Mouse (Mus musculus): Measurements from ENCODE around the gene Tcf20. TPM values are rescaled to one million over a fixed set of nuclear protein-coding genes. Genes with fewer than 3 reads are reported as not detected.

Tcf20 gene
- polyA plus RNA-seq, 1 experiment from 2014 or later: 3.9 TPM

DNA sequence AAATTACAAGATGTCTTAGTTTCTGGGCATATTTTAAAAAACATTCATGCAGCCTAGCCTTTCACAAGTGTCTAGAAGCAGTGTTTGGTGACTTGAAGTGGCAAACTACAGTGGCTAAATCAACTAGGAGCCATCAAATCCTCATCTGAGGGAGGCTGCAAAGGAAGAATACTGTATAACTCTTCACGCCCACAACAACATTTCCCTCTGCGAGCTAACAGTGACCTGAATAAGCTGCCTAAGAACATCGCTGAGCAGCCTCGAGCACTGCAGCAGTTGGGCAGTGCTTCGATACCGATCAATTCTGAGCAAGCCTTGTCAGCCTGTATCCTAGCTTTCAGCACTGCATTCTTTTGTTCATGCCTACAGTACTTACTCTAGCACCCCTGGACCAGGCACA, 157.8 kb downstream of the Tcf20 start:
- Histone ChIP-seq H3K4me1 (replicated peaks; ENCODE audit: control insufficient read depth, insufficient read depth, low read length) (0 out of 2 replicates have a peak, but pooled peaks cover 3% of the 10 kb centered on the region), H3K9me3 (ENCODE audit: control insufficient read depth) (no peaks in the 10 kb centered on the region), H3K9ac (ENCODE audit: low read depth, low read length) (no peak overlapping the region), H3K36me3 (ENCODE audit: control insufficient read depth, insufficient read depth) (peaks cover 5% of the 10 kb centered on the region), H3K4me3 (ENCODE audit: low read depth, low read length) (no peak overlapping the region), H3K27ac (ENCODE audit: low read depth, low read length) (no peak overlapping the region), H3K4me2 (replicated peaks; ENCODE audit: low read depth) (no peak overlapping the region), H3K27me3 (replicated peaks; ENCODE audit: control insufficient read depth, insufficient read depth, low read length) (no peaks in the 10 kb centered on the region)
- no peak for TF ChIP-seq CTCF (IDR thresholded peaks at IDR 0.05; ENCODE audit: low read depth)
- WGBS: 88% methylated on average over 6 of the region's 6 CpGs
- ATAC-seq: no peak

GRCm38 (mm10) chr15:82825866-82826265, 161.8 kb downstream of the Tcf20 start:
- no peak overlapping the region for H3K9ac ChIP-seq (ENCODE audit: low read depth, low read length)
- no peak overlapping the region for H3K4me2 ChIP-seq (replicated peaks; ENCODE audit: low read depth)
- no peak for TF ChIP-seq CTCF (IDR thresholded peaks at IDR 0.05; ENCODE audit: low read depth)
- peaks cover 11% of the 10 kb centered on the region for H3K36me3 ChIP-seq (ENCODE audit: control insufficient read depth, insufficient read depth)
- H3K27ac ChIP-seq (ENCODE audit: low read depth, low read length): no peak overlapping the region
- ATAC-seq: no peak
- no peak overlapping the region for H3K4me3 ChIP-seq (ENCODE audit: low read depth, low read length)
- no peaks in the 10 kb centered on the region for H3K9me3 ChIP-seq (ENCODE audit: control insufficient read depth)
- no peaks in the 10 kb centered on the region for H3K27me3 ChIP-seq (replicated peaks; ENCODE audit: control insufficient read depth, insufficient read depth, low read length)
- H3K4me1 ChIP-seq (replicated peaks; ENCODE audit: control insufficient read depth, insufficient read depth, low read length): no peaks in the 10 kb centered on the region

GRCm38 (mm10) chr15:82822347-82822746, 165.3 kb downstream of the Tcf20 start:
- 84% methylated on average over 3 of the region's 4 CpGs for WGBS
- no peak overlapping the region for H3K4me3 ChIP-seq (ENCODE audit: low read depth, low read length)
- ATAC-seq: no peak
- H3K4me2 ChIP-seq (replicated peaks; ENCODE audit: low read depth): no peak overlapping the region
- no peaks in the 10 kb centered on the region for H3K27me3 ChIP-seq (replicated peaks; ENCODE audit: control insufficient read depth, insufficient read depth, low read length)
- peaks cover 15% of the 10 kb centered on the region for H3K36me3 ChIP-seq (ENCODE audit: control insufficient read depth, insufficient read depth)
- no peaks in the 10 kb centered on the region for H3K9me3 ChIP-seq (ENCODE audit: control insufficient read depth)
- no peaks in the 10 kb centered on the region for H3K4me1 ChIP-seq (replicated peaks; ENCODE audit: control insufficient read depth, insufficient read depth, low read length)
- no peak for TF ChIP-seq CTCF (IDR thresholded peaks at IDR 0.05; ENCODE audit: low read depth)
- no peak overlapping the region for H3K27ac ChIP-seq (ENCODE audit: low read depth, low read length)
- no peak overlapping the region for H3K9ac ChIP-seq (ENCODE audit: low read depth, low read length)

DNA sequence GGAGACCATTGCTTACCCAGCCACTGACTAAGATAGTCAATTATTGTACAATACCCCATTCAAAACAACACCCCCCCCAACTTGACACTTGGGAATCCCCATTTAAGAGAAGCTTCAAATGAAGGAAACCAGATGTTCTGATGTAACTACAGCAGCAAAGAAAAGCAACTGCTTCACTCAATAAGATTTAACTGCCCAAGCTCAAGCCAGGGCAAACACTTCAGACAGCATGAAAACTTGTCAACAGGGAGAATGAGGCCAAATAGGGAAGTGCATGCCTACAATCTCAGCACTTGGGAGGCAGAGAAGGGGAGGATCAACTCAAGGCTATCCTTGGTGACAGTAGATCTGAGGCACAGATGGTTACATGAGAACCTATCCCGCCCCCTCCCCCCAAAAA, 166.0 kb downstream of the Tcf20 start:
- no peak for ATAC-seq
- Histone ChIP-seq H3K36me3 (ENCODE audit: control insufficient read depth, insufficient read depth) (peaks cover 15% of the 10 kb centered on the region), H3K4me3 (ENCODE audit: low read depth, low read length) (no peak overlapping the region), H3K27ac (ENCODE audit: low read depth, low read length) (no peak overlapping the region), H3K4me2 (replicated peaks; ENCODE audit: low read depth) (no peak overlapping the region), H3K9me3 (ENCODE audit: control insufficient read depth) (no peaks in the 10 kb centered on the region), H3K27me3 (replicated peaks; ENCODE audit: control insufficient read depth, insufficient read depth, low read length) (no peaks in the 10 kb centered on the region), H3K9ac (ENCODE audit: low read depth, low read length) (no peak overlapping the region), H3K4me1 (replicated peaks; ENCODE audit: control insufficient read depth, insufficient read depth, low read length) (no peaks in the 10 kb centered on the region)
- WGBS: 88% methylated on average over 1 of the region's 1 CpGs
- no peak for TF ChIP-seq CTCF (IDR thresholded peaks at IDR 0.05; ENCODE audit: low read depth)

- no peak overlapping the region for H3K9ac ChIP-seq (ENCODE audit: low read depth, low read length)
- no peak for TF ChIP-seq CTCF (IDR thresholded peaks at IDR 0.05; ENCODE audit: low read depth)
- 85% methylated on average over 4 of the region's 4 CpGs for WGBS
- no peaks in the 10 kb centered on the region for H3K4me1 ChIP-seq (replicated peaks; ENCODE audit: control insufficient read depth, insufficient read depth, low read length)
- no peaks in the 10 kb centered on the region for H3K9me3 ChIP-seq (ENCODE audit: control insufficient read depth)
- no peak overlapping the region for H3K4me3 ChIP-seq (ENCODE audit: low read depth, low read length)
- peaks cover 21% of the 10 kb centered on the region for H3K36me3 ChIP-seq (ENCODE audit: control insufficient read depth, insufficient read depth)
- H3K27me3 ChIP-seq (replicated peaks; ENCODE audit: control insufficient read depth, insufficient read depth, low read length): no peaks in the 10 kb centered on the region
- H3K4me2 ChIP-seq (replicated peaks; ENCODE audit: low read depth): no peak overlapping the region
- no peak overlapping the region for H3K27ac ChIP-seq (ENCODE audit: low read depth, low read length)
- no peak for ATAC-seq
Observed at GRCm38 (mm10) chr15:82815296-82815695, 172.4 kb downstream of the Tcf20 start.

- Histone ChIP-seq H3K27me3 (replicated peaks; ENCODE audit: control insufficient read depth, insufficient read depth, low read length) (no peaks in the 10 kb centered on the region), H3K4me1 (replicated peaks; ENCODE audit: control insufficient read depth, insufficient read depth, low read length) (no peaks in the 10 kb centered on the region), H3K27ac (ENCODE audit: low read depth, low read length) (no peak overlapping the region), H3K4me2 (replicated peaks; ENCODE audit: low read depth) (no peak overlapping the region), H3K9me3 (ENCODE audit: control insufficient read depth) (no peaks in the 10 kb centered on the region), H3K4me3 (ENCODE audit: low read depth, low read length) (no peak overlapping the region), H3K9ac (ENCODE audit: low read depth, low read length) (no peak overlapping the region), H3K36me3 (ENCODE audit: control insufficient read depth, insufficient read depth) (peaks cover 25% of the 10 kb centered on the region)
- peak; percentile 49; the same call in 1 of the 2 replicates for ATAC-seq
- TF ChIP-seq CTCF (IDR thresholded peaks at IDR 0.05; ENCODE audit: low read depth): peak; percentile 94
- WGBS: 59% methylated on average over 4 of the region's 4 CpGs
Observed at GRCm38 (mm10) chr15:82814806-82815205, 172.9 kb downstream of the Tcf20 start.

GRCm38 (mm10) chr15:82814321-82814720, 173.4 kb downstream of the Tcf20 start:
- no peak overlapping the region for H3K4me2 ChIP-seq (replicated peaks; ENCODE audit: low read depth)
- H3K9ac ChIP-seq (ENCODE audit: low read depth, low read length): no peak overlapping the region
- H3K9me3 ChIP-seq (ENCODE audit: control insufficient read depth): no peaks in the 10 kb centered on the region
- no peaks in the 10 kb centered on the region for H3K4me1 ChIP-seq (replicated peaks; ENCODE audit: control insufficient read depth, insufficient read depth, low read length)
- no peak overlapping the region for H3K4me3 ChIP-seq (ENCODE audit: low read depth, low read length)
- peaks cover 29% of the 10 kb centered on the region for H3K36me3 ChIP-seq (ENCODE audit: control insufficient read depth, insufficient read depth)
- 82% methylated on average over 7 of the region's 7 CpGs for WGBS
- no peak for TF ChIP-seq CTCF (IDR thresholded peaks at IDR 0.05; ENCODE audit: low read depth)
- ATAC-seq: no peak
- H3K27ac ChIP-seq (ENCODE audit: low read depth, low read length): no peak overlapping the region
- H3K27me3 ChIP-seq (replicated peaks; ENCODE audit: control insufficient read depth, insufficient read depth, low read length): no peaks in the 10 kb centered on the region
